8 mouse cellular contexts compared by ENCODE assay signal in genomic region chr3:152107149-152108002, GRCm38 (mm10). TPM values are rescaled to one million over a fixed set of nuclear protein-coding genes. Genes with fewer than 3 reads are reported as not detected.
A peak's percentile ranks its signal among the peaks of the same experiment; 100 is the strongest.
DNase-seq lines count a peak whose midpoint lies in the region; ATAC-seq and TF ChIP-seq lines count a peak whose summit lies in the region.

No protein-coding gene starts in this region.

- H3K27me3 ChIP-seq in CH12.LX (replicated peaks), result no peaks in the 10 kb centered on the region
- H3K27me3 ChIP-seq in embryonic facial prominence, embryonic 12.5 days, result peaks cover 16% of the 10 kb centered on the region; the same call in 1 of the 2 replicates
- no peaks in the 10 kb centered on the region for H3K27me3 ChIP-seq in intestine, postnatal 0 days (replicated peaks; ENCODE audit: control insufficient read depth, insufficient read depth, low read length)
- no peaks in the 10 kb centered on the region for H3K27me3 ChIP-seq in neural tube, embryonic 11.5 days (ENCODE audit: control insufficient read depth, insufficient read depth, low read length)

- peak; percentile 79 for DNase-seq in heart, adult 11 months
- DNase-seq in heart, postnatal 4 days, result no peak
- DNase-seq in CH12.LX (ENCODE audit: extremely low read depth), result no peak
- DNase-seq in neural tube, embryonic 11.5 days (ENCODE audit: low spot score), result peak; percentile 59
- DNase-seq in spleen, postnatal 36 days (ENCODE audit: low spot score in 2 of 2), result no peak
- no peak for DNase-seq in ovary, adult 18-20 months (ENCODE audit: low spot score)

- dilution Hi-C loops in CH12.LX (cut with MboI; ENCODE audit: extremely low pct_ligation_motif_present, extremely low pct_unique_long_range_greater_than_20kb, low sequenced_read_pairs), result no loop called here

- H3K4me2 ChIP-seq in CH12.LX (ENCODE audit: insufficient read depth, low read depth, poor library complexity, severe bottlenecking), result peak overlapping the region; percentile 68
- peak overlapping the region; percentile 80 for H3K4me2 ChIP-seq in embryonic facial prominence, embryonic 12.5 days (replicated peaks)
- H3K4me2 ChIP-seq in intestine, postnatal 0 days (replicated peaks; ENCODE audit: low read depth), result peak overlapping the region; percentile 54
- peak overlapping the region; percentile 83 for H3K4me2 ChIP-seq in neural tube, embryonic 11.5 days (ENCODE audit: low read depth)

- no peak for TF ChIP-seq POLR2A in CH12.LX (IDR thresholded peaks at IDR 0.05; ENCODE audit: low read depth, low read length)

- TF ChIP-seq CTCF in CH12.LX (conservative IDR thresholded peaks at IDR 0.05 in 1 of 2, IDR thresholded peaks at IDR 0.05 in 1 of 2; ENCODE audit: low read depth in 2 of 2, low read length in 2 of 2), result no peak
- TF ChIP-seq CTCF in intestine, postnatal 0 days (IDR thresholded peaks at IDR 0.05; ENCODE audit: low read depth), result no peak

- peak overlapping the region in 1 of 3 experiments; percentile 17 for H3K4me3 ChIP-seq in CH12.LX (replicated peaks in 1 of 3; ENCODE audit: low read depth in 2 of 3, low read length in 2 of 3, poor library complexity in 1 of 3)
- peak overlapping the region; percentile 37 for H3K4me3 ChIP-seq in embryonic facial prominence, embryonic 12.5 days
- no peak overlapping the region for H3K4me3 ChIP-seq in intestine, postnatal 0 days (ENCODE audit: low read depth, low read length)
- H3K4me3 ChIP-seq in neural tube, embryonic 11.5 days (ENCODE audit: low read depth, low read length), result peak overlapping the region; percentile 28

- no peak for TF ChIP-seq EP300 in CH12.LX (IDR thresholded peaks at IDR 0.05; ENCODE audit: low read length)

- H3K9me3 ChIP-seq in CH12.LX (replicated peaks; ENCODE audit: low read length), result peaks cover 10% of the 10 kb centered on the region
- 0 out of 2 replicates have a peak, but pooled peaks cover 3% of the 10 kb centered on the region for H3K9me3 ChIP-seq in embryonic facial prominence, embryonic 12.5 days
- H3K9me3 ChIP-seq in intestine, postnatal 0 days (ENCODE audit: control insufficient read depth), result no peaks in the 10 kb centered on the region
- no peaks in the 10 kb centered on the region for H3K9me3 ChIP-seq in neural tube, embryonic 11.5 days (ENCODE audit: control insufficient read depth, low read length)

- peaks cover 7 to 15% of the 10 kb centered on the region in 2 experiments for H3K4me1 ChIP-seq in CH12.LX (ENCODE audit: control insufficient read depth in 1 of 2, insufficient read depth in 2 of 2)
- peaks cover 49% of the 10 kb centered on the region for H3K4me1 ChIP-seq in embryonic facial prominence, embryonic 12.5 days
- no peaks in the 10 kb centered on the region for H3K4me1 ChIP-seq in intestine, postnatal 0 days (replicated peaks; ENCODE audit: control insufficient read depth, insufficient read depth, low read length)
- H3K4me1 ChIP-seq in neural tube, embryonic 11.5 days (ENCODE audit: control insufficient read depth, insufficient read depth, low read length), result peaks cover 3% of the 10 kb centered on the region; the same call in 1 of the 2 replicates

- H3K27ac ChIP-seq in CH12.LX (ENCODE audit: insufficient read depth, low read depth), result no peak overlapping the region
- peak overlapping the region; percentile 60; the same call in 1 of the 2 replicates for H3K27ac ChIP-seq in embryonic facial prominence, embryonic 12.5 days
- no peak overlapping the region for H3K27ac ChIP-seq in intestine, postnatal 0 days (ENCODE audit: low read depth, low read length)
- no peak overlapping the region for H3K27ac ChIP-seq in neural tube, embryonic 11.5 days (ENCODE audit: low read depth, low read length)

- 0 out of 2 replicates have a peak, but pooled peaks have one; percentile 32 for ATAC-seq in embryonic facial prominence, embryonic 12.5 days (ENCODE audit: insufficient number of reproducible peaks, insufficient read depth, low FRiP score, low TSS enrichment)
- ATAC-seq in intestine, postnatal 0 days, result no peak
- peak; percentile 65 for ATAC-seq in neural tube, embryonic 11.5 days (ENCODE audit: insufficient read depth, low FRiP score, low TSS enrichment)

- TF ChIP-seq RAD21 in CH12.LX (IDR thresholded peaks at IDR 0.05; ENCODE audit: low read depth, low read length), result no peak

- no peaks in the 10 kb centered on the region for H3K79me2 ChIP-seq in CH12.LX (replicated peaks; ENCODE audit: control insufficient read depth, extremely low read depth, insufficient read depth, poor library complexity, severe bottlenecking)

- in situ Hi-C loops in CH12.LX (cut with MboI; ENCODE audit: low pct_ligation_motif_present, low pct_unique_long_range_greater_than_20kb, low sequenced_read_pairs), result loop anchor here (25.0 kb wide), 1 partner anchor 630 kb away; no protein-coding TSS in a partner anchor

- 22% methylated on average over 29 of the region's 30 CpGs for WGBS in embryonic facial prominence, embryonic 12.5 days
- WGBS in intestine, postnatal 0 days, result 43% methylated on average over 30 of the region's 30 CpGs
- WGBS in neural tube, embryonic 11.5 days, result 29% methylated on average over 30 of the region's 30 CpGs

- H3K36me3 ChIP-seq in CH12.LX (replicated peaks in 1 of 2; ENCODE audit: control insufficient read depth in 1 of 2, insufficient read depth in 1 of 2, low read length in 1 of 2), result peaks cover 0 to 4% of the 10 kb centered on the region in 2 experiments
- H3K36me3 ChIP-seq in embryonic facial prominence, embryonic 12.5 days, result no peaks in the 10 kb centered on the region
- H3K36me3 ChIP-seq in intestine, postnatal 0 days (ENCODE audit: control insufficient read depth, insufficient read depth), result peaks cover 7% of the 10 kb centered on the region
- no peaks in the 10 kb centered on the region for H3K36me3 ChIP-seq in neural tube, embryonic 11.5 days (ENCODE audit: control insufficient read depth, insufficient read depth, low read length)

- no peak overlapping the region for H3K9ac ChIP-seq in CH12.LX (ENCODE audit: insufficient read depth, low read depth)
- peak overlapping the region; percentile 28; the same call in 1 of the 2 replicates for H3K9ac ChIP-seq in embryonic facial prominence, embryonic 12.5 days
- no peak overlapping the region for H3K9ac ChIP-seq in intestine, postnatal 0 days (ENCODE audit: low read depth, low read length)
- H3K9ac ChIP-seq in neural tube, embryonic 11.5 days (ENCODE audit: low read length), result no peak overlapping the region

TF ChIP-seq in CH12.LX, 34 proteins besides CTCF, POLR2A, EP300 and RAD21:
- TF ChIP-seq JUND (conservative IDR thresholded peaks at IDR 0.05; ENCODE audit: low read depth, low read length) (no peak), HCFC1 (IDR thresholded peaks at IDR 0.05; ENCODE audit: low read depth, low read length) (no peak), MEF2A (IDR thresholded peaks at IDR 0.05; ENCODE audit: borderline replicate concordance, low read depth, low read length) (no peak), KAT2A (IDR thresholded peaks at IDR 0.05; ENCODE audit: insufficient replicate concordance, low read length) (no peak), ZKSCAN1 (IDR thresholded peaks at IDR 0.05; ENCODE audit: borderline replicate concordance, low read depth, low read length) (no peak), MYC (IDR thresholded peaks at IDR 0.05; ENCODE audit: low read depth, low read length) (no peak), RCOR1 (conservative IDR thresholded peaks at IDR 0.05; ENCODE audit: low read depth, low read length) (no peak)

RNA-seq across cellular contexts. Expression of gene Gipc2, which starts 58.7 kb away (rescaled TPM):
- 1 to 10 TPM; 3.5 to 4.6 TPM for total RNA-seq in heart, postnatal 4 days (2021)
- total RNA-seq in CH12.LX (2012; rRNA removed) (0.38 TPM in 1 of 2 replicates, not detected in the other), CH12.LX (2014; rRNA removed) (0.24 TPM in 1 of 2 replicates, not detected in the other)
- polyA plus RNA-seq in CH12.LX (2012; ENCODE audit: insufficient read length, low read depth), result 1.2 and 1.7 TPM in 2 replicates
- 2.4 and 3.5 TPM in 2 replicates for polyA plus RNA-seq in embryonic facial prominence, embryonic 12.5 days (2016; fragmentation: Nextera tagmentation; extraction: Ambion mirVana)
- polyA plus RNA-seq in intestine, postnatal 0 days (2015; fragmentation: Nextera tagmentation; extraction: Ambion mirVana), result 222 and 243 TPM in 2 replicates
- polyA plus RNA-seq in neural tube, embryonic 11.5 days (2014; fragmentation: Nextera tagmentation; extraction: Ambion mirVana), result 1.1 and 1.6 TPM in 2 replicates

Comparison
In these comparisons a context has a peak if more than half of its experiments do, and no peak if none do; other contexts are left out.
1. DNase-seq: peak in heart, adult 11 months (single experiment) and neural tube, embryonic 11.5 days (single experiment); none in heart, postnatal 4 days (single experiment), CH12.LX (single experiment), spleen, postnatal 36 days (0 of 2) and ovary, adult 18-20 months (single experiment).
2. RNA of gene Gipc2, which starts 58.7 kb away (polyA plus RNA-seq): 222 to 243 TPM in intestine, postnatal 0 days; 2.4 to 3.5 TPM in embryonic facial prominence, embryonic 12.5 days, 1.2 to 1.7 TPM in CH12.LX and 1.1 to 1.6 TPM in neural tube, embryonic 11.5 days; every median in the first group is over 10 times any median in the second.
3. Peak in every context shown above with its lines, with median percentiles within 50 percentile points of each other: H3K4me2 ChIP-seq.